Mouse (Mus musculus): ENCODE measurements around the gene Pde7b.

DNA sequence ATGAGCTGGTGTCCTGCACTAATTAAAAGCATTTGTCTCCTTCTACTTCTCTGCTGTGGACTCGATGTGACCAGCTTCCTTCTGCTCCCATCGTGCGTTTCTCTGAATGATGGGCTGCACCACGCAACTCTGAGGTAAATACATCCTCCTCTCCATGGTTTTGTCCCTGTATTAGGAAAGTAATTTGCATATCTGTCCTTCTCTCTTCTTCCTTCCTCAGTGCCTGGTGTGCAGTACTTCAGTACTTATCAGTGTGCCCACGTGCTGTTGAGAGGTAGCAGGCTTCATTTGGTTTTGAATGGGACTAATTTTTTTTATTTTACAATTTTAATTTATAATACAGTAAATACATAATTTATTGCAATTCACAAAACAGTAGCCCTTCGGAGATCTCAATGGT is 33.4 kb upstream of the Pde7b start:
- no peak for TF ChIP-seq CTCF (IDR thresholded peaks at IDR 0.05; ENCODE audit: extremely low read depth, insufficient read depth, low read length)
- TF ChIP-seq POLR2A (IDR thresholded peaks at IDR 0.05; ENCODE audit: extremely low read depth, insufficient read depth, low read length) = no peak
